Mouse (Mus musculus) cortical plate, adult 2 months (tissue): ENCODE measurements at regions not wholly inside any gene's neighbourhood (a gene's known extent, or its start where the extent isn't known, plus 50 kb on each side); places are given as distances from the start of the nearest gene placed in this dataset.

Source experiments
- CTCF ChIP-seq: fragments of 200-500 bp; IDR thresholded peaks from 2 replicates; pipeline ENCODE4 v1.5.1; 2011; ENCODE audit warnings: mild to moderate bottlenecking, control low read depth, low read length; ENCODE audit not compliant: insufficient read depth; ENCODE audit errors: extremely low read depth
- POLR2A ChIP-seq: fragments of 200-500 bp; IDR thresholded peaks from 2 replicates; pipeline ENCODE4 v1.6.1; 2011; ENCODE audit warnings: mild to moderate bottlenecking, low read length, control low read depth; ENCODE audit not compliant: insufficient read depth; ENCODE audit errors: extremely low read depth

DNA sequence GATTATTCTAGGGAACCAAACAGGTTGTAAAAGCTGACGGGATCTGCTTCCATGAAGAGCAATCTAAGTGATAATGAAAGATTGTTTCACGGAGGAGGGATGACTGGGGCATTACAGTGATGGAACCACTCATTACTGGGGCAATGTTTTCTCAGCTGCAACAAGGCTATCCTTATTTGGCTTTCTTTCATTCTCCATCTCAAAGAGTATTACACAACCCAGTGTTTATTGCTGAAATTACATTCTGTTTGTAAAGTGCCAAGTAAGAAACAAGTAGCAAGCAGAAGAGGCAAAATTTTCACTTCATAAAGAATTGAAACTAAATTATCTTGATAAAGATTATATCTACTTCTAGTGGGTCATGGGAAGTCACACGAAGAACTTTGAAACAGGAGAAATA is 1256.4 kb downstream of the Gsdmc2 start:
- TF ChIP-seq CTCF = no peak
- TF ChIP-seq POLR2A = no peak
